Mouse (Mus musculus) frontal cortex, postnatal 10 days (tissue): ENCODE results near the gene Pak6.

Experiments used
- DNase-seq, 2 experiments: peaks; one replicate each; pipeline ENCODE4 v3.0.0; 2022; ENCODE audit warnings: low spot score in 2 of 2, mixed read lengths in 1 of 2

Gene Pak6

DNA sequence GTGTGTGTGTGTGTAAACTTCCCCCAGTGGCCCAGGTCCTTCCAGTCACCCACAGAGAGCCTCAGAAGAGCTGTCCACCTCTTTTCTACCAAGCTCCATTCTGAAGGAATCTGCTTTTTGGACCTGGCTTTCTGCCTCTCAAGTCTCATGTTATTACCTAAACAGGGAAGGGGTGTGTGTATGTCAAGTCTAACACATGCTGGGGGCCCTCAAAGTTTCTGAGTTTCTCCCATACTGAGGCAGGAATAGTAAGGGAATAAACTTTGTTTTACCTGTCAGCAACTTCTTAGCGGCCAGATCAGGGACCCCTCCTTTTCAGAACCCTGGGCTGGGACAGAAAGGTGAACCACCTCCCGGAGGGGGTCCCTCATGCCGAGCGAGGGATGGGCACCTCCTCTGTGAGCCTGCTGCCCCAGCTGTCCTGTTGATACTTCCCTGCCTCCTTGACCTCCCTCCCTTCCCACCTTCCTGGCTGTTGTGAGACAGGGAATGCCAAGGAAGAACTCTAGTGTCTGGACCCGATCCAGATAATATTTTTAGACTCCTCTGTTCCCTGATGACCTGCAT, 34.3 kb downstream of the Pak6 start:
- no peak for DNase-seq

- DNase-seq, result no peak
Measured at GRCm38 (mm10) chr2:118697955-118698354, 34.9 kb downstream of the Pak6 start.

DNA sequence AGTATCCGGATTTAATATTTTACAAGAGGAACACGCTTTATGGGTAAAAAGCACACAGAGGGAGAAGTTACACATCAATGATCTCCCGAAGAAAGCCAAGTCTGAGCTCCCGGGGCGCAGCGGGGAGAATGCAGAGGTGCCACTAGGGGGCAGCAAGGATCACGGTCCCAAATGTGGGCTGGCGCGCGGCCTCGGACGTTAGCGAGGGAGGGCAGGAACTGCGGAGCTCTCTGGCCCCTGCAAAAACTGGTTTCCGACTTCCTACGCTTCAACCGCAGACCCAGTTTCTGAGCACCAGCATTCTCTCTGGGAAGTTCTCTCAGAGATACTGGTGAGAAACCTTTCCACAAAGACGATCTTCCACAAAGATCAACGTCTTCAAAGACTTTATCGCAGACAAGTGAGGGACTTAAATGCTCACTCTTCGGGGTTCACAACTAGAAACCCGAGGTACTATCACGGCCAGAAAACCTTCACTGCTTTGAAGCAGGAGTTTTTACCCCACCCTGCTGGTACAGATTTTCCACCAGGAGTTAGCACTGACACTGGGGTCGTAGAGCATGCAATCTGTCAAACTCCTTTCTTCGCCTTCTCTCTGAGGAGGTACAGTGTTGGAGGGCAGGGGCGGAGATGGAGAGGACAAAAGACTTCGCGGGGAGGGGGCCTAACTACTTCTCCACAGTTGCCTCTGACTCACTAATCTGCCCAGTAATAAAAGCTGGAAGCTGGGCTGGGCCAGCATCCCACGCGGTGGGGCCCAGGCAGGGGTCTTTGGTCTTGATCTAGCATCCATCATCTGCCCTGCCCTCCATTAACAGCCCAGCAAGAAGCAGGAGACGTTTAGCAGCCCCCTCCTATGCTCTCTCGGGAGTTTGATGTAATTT, 37.3 kb downstream of the Pak6 start:
- DNase-seq, result peak in 1 of 2 experiments; percentile 71

DNA sequence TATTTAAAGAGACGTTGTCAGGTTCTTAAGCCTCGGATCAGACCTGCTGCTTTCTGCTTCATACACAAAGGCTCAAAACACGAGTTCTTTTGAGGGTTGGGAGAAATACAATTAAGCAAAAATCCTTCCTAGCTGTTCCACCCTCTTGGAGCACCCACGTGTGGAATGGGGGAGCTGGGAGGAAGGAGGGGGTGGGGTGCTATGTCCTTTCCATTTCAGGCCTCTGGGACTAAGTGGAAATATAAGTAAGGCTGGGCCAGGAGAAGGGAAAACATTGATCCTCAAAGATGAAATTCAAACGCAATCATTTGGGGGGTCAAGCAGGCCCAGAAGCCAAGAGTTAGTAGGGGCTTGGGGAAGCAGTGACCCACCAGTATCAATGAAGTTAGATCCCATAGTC, 38.1 kb downstream of the Pak6 start:
- DNase-seq, result no peak

GRCm38 (mm10) chr2:118701971-118702882, 39.1 kb downstream of the Pak6 start:
- no peak for DNase-seq

- no peak for DNase-seq
Measured at GRCm38 (mm10) chr2:118702883-118703761, 40.0 kb downstream of the Pak6 start.

DNA sequence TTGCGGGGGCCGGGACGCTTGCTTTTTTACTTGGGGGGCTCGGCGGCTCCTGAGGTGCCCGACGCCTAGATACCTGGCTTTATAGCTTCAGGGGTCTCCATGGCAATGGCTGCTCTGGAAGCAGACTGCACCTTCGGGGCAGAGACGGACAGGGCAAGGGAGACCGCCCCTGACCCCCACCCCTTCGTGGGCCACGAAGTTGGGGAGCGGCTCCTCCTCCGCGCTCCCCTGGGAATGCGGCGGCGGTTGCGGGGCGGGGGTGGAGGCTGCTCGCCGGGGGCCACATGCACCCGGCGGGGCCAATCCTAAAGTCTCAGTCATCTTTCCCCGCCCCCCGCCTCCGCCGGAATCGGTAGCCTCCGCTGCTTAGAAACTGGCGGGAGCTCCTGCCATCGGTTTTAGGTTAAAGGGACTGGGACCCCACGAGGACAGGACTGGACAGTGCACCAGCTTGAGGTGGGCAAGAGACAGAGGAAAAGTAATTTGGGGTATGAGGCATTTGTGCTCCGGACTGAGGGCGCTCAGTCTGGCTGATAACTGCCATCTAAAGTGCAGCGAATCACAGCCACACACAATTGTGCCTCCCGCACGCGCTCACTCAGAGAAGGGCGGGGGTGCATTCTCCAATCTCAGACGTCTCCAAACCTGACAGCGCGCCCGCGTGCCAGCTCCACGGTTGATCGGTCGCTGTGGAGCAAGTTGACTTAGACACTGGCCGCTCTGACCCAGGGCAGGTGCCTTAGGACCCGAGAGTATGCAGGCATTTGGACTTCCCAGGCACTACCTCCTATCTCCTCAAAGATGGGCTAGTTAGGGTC, 41.0 kb downstream of the Pak6 start, which contains the start of gene Ankrd63:
Ankrd63 (minus strand) TSS at position 51 of the 818 bp plus-strand sequence.
- DNase-seq, result peak in 1 of 2 experiments; percentile 49

DNA sequence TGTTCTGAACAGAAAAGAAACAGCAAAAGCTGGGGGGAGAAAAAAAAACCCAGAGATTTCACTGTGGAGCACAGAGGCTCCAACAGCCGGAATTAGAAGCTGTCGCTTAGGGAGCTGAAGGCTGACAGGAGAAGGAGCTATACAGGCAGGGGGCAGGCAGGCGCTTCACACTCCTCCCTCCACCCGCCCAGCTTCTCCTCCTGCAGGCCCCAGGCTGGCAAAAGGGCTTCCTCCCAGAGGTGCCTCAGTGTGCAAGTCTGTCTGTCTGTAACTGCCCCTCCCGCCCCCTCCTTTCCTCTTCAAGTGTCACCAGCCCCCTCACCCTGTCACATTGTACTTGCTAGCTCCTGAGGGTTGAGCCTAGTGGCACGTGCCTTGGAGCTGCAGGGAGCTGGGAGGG, 43.3 kb downstream of the Pak6 start:
- DNase-seq, result no peak

DNA sequence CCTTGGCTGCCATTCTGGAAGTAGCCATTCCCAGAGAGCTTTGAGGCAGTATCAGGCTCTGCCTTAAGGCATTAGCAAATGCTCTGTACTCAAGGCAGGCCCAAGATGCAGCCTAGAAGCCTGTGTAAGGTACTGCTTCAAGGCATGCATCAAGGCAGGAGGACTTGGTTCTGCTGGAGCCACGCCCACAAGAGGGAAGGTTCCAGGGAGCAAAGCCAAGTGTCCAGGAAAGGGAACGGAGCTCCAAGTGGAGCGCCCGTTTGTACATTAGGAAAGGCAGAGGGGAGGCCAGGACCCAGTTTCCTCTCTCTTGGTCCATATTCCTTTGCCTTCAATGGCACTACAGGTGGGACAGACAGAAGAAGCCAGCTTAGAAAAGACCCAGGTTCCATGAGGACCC, 45.4 kb downstream of the Pak6 start:
- no peak for DNase-seq

GRCm38 (mm10) chr2:118709655-118710221, 46.6 kb downstream of the Pak6 start:
- DNase-seq, result no peak

- DNase-seq, result peak in 1 of 2 experiments; percentile 58
Measured at GRCm38 (mm10) chr2:118711038-118711494, 48.0 kb downstream of the Pak6 start.

DNA sequence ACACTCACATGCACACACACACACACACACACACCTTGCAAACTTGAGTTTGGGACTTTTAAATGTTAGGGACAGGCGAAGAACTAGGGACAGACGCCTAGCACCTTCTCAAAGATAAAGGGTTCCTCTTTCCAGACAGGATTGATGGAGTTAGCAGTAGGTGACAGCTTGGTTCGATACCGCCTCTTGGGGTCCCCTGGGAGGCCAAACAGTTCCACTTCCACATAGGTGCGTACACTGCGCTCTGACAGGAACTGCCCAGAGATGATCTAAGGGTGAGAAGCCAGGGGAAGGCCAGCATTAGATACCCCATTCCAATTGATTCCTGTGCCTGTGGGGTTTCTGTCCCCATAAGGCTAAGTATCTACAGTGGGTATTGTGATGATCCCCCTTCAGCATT, 50.5 kb downstream of the Pak6 start:
- no peak for DNase-seq

DNA sequence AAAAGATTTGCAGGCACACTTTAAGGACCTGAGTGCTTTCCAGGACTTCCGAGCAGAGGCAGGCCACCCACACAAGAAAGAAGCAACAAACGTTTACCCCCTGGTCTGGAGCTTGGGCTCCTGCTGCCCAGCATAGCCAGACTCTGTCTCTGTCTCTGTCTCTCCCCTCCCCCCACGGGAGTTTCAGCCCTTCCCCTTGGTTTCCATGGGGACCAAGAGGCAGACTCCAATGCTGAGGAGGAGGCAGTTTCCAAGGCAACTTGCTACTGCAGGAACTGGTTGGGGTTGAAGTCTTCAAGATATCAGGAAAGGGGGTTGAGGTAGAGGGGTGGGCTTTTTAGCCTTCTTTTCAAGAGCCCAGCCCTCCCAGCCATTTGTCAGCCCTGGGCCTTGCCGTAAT, 51.1 kb downstream of the Pak6 start:
- peak; percentile 73 to 80 for DNase-seq

GRCm38 (mm10) chr2:118716677-118717076, 53.6 kb downstream of the Pak6 start:
- DNase-seq, result no peak

DNA sequence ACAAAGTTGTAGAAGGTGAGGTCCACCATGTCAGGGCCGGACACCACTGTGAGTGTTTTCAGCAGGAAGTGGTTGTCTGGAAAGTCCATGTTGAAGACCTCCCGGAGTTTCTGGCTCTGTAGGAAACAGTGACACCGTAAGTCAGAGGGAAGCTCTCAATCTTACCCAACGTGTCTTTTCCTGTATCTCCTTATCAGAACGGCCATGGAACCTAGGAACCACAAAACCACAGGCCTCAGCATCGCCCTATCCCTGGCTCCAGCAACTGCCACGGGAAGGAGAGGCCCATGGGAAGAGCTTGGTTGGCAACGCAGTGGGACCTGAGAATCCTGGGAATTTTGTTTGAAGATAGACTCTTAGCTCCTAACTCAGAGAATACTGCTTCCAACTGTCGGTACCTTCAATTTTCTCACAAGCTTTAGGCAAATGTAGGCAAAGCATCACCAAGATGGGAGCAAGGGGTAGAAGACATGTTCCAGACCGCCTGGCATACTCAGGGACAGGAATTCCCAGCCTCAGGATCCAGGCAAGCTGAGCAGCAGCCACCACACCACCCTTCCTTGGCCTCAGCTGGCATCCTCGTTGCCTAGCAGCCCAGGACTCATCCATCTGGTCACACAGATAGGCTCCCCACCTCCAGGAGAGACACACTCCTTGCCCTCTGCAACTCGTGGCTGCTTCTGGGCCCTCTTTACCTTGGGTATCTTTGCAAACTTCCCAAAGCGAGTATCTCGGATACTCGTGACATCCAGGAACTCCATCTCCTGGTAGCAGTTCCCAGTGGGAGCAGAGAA, 60.8 kb downstream of the Pak6 start:
- no peak for DNase-seq

- no peak for DNase-seq
Measured at GRCm38 (mm10) chr2:118725511-118725910, 62.4 kb downstream of the Pak6 start.

GRCm38 (mm10) chr2:118726873-118727272, 63.8 kb downstream of the Pak6 start:
- no peak for DNase-seq

GRCm38 (mm10) chr2:118727911-118728310, 64.8 kb downstream of the Pak6 start:
- no peak for DNase-seq

- DNase-seq, result no peak
Measured at GRCm38 (mm10) chr2:118728337-118728736, 65.2 kb downstream of the Pak6 start, which contains the start of gene Plcb2. Gene Plcb2, minus strand, starts transcription at chr2:118728438.
